Mouse (Mus musculus) MEL (cell line): Measurements from ENCODE around the gene Crim1.

Experiments used
- CTCF ChIP-seq, 3 experiments: IDR thresholded peaks in 2 of 3; conservative IDR thresholded peaks in 1 of 3; 2 replicates each; pipeline ENCODE4 v1.5.1; 2011 to 2012; ENCODE audit warnings: low read length in 3 of 3, low read depth in 2 of 3, mild to moderate bottlenecking in 2 of 3, improper control_type of control experiment in 1 of 3, inconsistent platforms in 1 of 3, mixed read lengths in 1 of 3, moderate library complexity in 1 of 3; ENCODE audit not compliant: control insufficient read depth in 1 of 3, insufficient read depth in 1 of 3, poor library complexity in 1 of 3, severe bottlenecking in 1 of 3
- EP300 ChIP-seq, 2 experiments: IDR thresholded peaks; 2 replicates each; pipeline ENCODE4 v1.6.1; 2011; ENCODE audit warnings: improper control_type of control experiment in 2 of 2, low read length in 2 of 2, low read depth in 1 of 2, mild to moderate bottlenecking in 1 of 2
- GATA1 ChIP-seq: IDR thresholded peaks from 2 replicates; pipeline ENCODE4 v1.6.1; 2011; ENCODE audit warnings: low read depth, low read length, improper control_type of control experiment
- MEF2A ChIP-seq: IDR thresholded peaks from 2 replicates; pipeline ENCODE4 v1.6.1; 2014; ENCODE audit warnings: low read depth, mild to moderate bottlenecking, inconsistent platforms, low read length, improper control_type of control experiment; ENCODE audit not compliant: poor library complexity, insufficient replicate concordance, severe bottlenecking; ENCODE audit errors: extremely low read depth
- MXI1 ChIP-seq: IDR thresholded peaks from 2 replicates; pipeline ENCODE4 v1.6.1; 2011; ENCODE audit warnings: mild to moderate bottlenecking, low read depth, low read length, improper control_type of control experiment
- TAL1 ChIP-seq: IDR thresholded peaks from 2 replicates; pipeline ENCODE4 v1.6.1; 2012; ENCODE audit warnings: mild to moderate bottlenecking, inconsistent platforms, low read length, moderate library complexity, mixed read lengths
- USF2 ChIP-seq, 2 experiments: IDR thresholded peaks; 2 replicates each; pipeline ENCODE4 v1.6.1; 2011 to 2012; ENCODE audit warnings: improper control_type of control experiment in 2 of 2, low read length in 2 of 2, borderline replicate concordance in 1 of 2, inconsistent platforms in 1 of 2, low read depth in 1 of 2, mild to moderate bottlenecking in 1 of 2; ENCODE audit not compliant: insufficient read depth in 1 of 2

DNA sequence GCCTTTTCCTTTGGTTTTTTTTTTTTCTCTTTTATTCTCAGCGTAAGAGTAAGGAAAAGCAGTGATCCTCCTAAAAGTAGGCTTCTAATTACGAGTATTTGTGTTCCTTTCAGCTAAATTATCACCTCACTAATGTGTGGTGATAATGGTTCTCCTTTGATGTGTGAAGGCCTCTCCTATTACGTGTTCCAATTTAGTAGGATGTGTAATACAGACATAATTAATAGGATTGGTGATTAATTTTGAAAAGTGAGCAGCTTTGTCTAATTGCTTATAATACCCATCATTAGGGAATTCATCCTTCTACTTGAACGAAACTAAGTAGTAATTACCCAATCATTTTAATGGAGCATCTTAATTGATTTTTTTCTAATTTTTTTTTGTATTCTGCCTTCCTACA lies 157.7 kb downstream of the Crim1 start:
- TF ChIP-seq CTCF (IDR thresholded peaks at IDR 0.05 in 2 of 3, conservative IDR thresholded peaks at IDR 0.05 in 1 of 3; ENCODE audit: control insufficient read depth in 1 of 3, insufficient read depth in 1 of 3, low read depth in 2 of 3, low read length in 3 of 3, poor library complexity in 1 of 3, severe bottlenecking in 1 of 3) (no peak), MEF2A (no peak), EP300 (IDR thresholded peaks at IDR 0.05; ENCODE audit: low read depth in 1 of 2, low read length in 2 of 2) (no peak), TAL1 (no peak), GATA1 (no peak), USF2 (IDR thresholded peaks at IDR 0.05; ENCODE audit: borderline replicate concordance in 1 of 2, insufficient read depth in 1 of 2, low read depth in 1 of 2, low read length in 2 of 2) (no peak), MXI1 (no peak)
